Mouse (Mus musculus) heart, adult 2 months (tissue): ENCODE measurements at regions not wholly inside any gene's neighbourhood (a gene's known extent, or its start where the extent isn't known, plus 50 kb on each side); places are given as distances from the start of the nearest gene placed in this dataset.

ENCODE experiments used
- DNase-seq, 2 experiments: peaks; one replicate each; pipeline ENCODE4 v3.0.0; 2021
- H3K27ac ChIP-seq: fragments of 200-600 bp; 2 replicates; pipeline ENCODE4 v1.8.1; 2022
- H3K27me3 ChIP-seq: fragments of 200-500 bp; 2 replicates; pipeline ENCODE4 v1.6.1; 2012; ENCODE audit warnings: mild to moderate bottlenecking, low read length, inconsistent platforms, mixed read lengths; ENCODE audit not compliant: control insufficient read depth, insufficient read depth
- H3K36me3 ChIP-seq: fragments of 200-500 bp; 2 replicates; pipeline ENCODE4 v1.6.1; 2012; ENCODE audit warnings: low read length, inconsistent platforms; ENCODE audit not compliant: control insufficient read depth, insufficient read depth
- H3K4me1 ChIP-seq: fragments of 200-500 bp; 2 replicates; pipeline ENCODE4 v1.6.1; 2011; ENCODE audit warnings: low read length; ENCODE audit not compliant: control insufficient read depth, insufficient read depth
- H3K4me3 ChIP-seq: fragments of 200-600 bp; 2 replicates; pipeline ENCODE4 v1.8.1; 2022
- H3K79me2 ChIP-seq: fragments of 200-500 bp; replicated peaks from 2 replicates; pipeline ENCODE4 v1.6.1; 2012; ENCODE audit warnings: mild to moderate bottlenecking, inconsistent platforms, low read length, moderate library complexity, mixed read lengths; ENCODE audit not compliant: control insufficient read depth, insufficient read depth
- H3K9ac ChIP-seq: fragments of 200-500 bp; 2 replicates; pipeline ENCODE4 v1.6.1; 2012; ENCODE audit warnings: low read depth, mild to moderate bottlenecking, control low read depth, inconsistent platforms, low read length, mixed read lengths
- CTCF ChIP-seq: fragments of 200-600 bp; IDR thresholded peaks from 2 replicates; pipeline ENCODE4 v1.8.1; 2022; ENCODE audit warnings: antibody characterized with exemption, mild to moderate bottlenecking, moderate library complexity
- EP300 ChIP-seq: fragments of 200-500 bp; IDR thresholded peaks from 2 replicates; pipeline ENCODE4 v1.6.1; 2011; ENCODE audit warnings: low read depth, low read length, control low read depth; ENCODE audit not compliant: insufficient read depth
- POLR2A ChIP-seq: fragments of 200-500 bp; IDR thresholded peaks from 2 replicates; pipeline ENCODE4 v1.6.1; 2011; ENCODE audit warnings: mild to moderate bottlenecking, low read depth, low read length, control low read depth; ENCODE audit not compliant: insufficient read depth
- WGBS: fragments of 180-500 bp; shearing (Covaris S2); methylation state at CpG from one replicate; pipeline ENCODE4 v1.1.7; 2018; 5-methylcytosine and 5-hydroxymethylcytosine counted together
- intact Hi-C: fragments of 180-260 bp; cut with DNase I; formaldehyde crosslinking; loops from one replicate; pipeline ENCODE4 v1.15.1; 2025

- TF ChIP-seq CTCF: no peak
- no peak for TF ChIP-seq POLR2A
- TF ChIP-seq EP300: no peak
- intact Hi-C loops: no loop called here
- Histone ChIP-seq H3K9ac (no peak overlapping the region), H3K79me2 (no peaks in the 10 kb centered on the region), H3K27ac (no peak overlapping the region), H3K36me3 (no peaks in the 10 kb centered on the region), H3K27me3 (no peaks in the 10 kb centered on the region), H3K4me3 (no peak overlapping the region), H3K4me1 (no peaks in the 10 kb centered on the region)
- WGBS: 81% methylated on average over 8 of the region's 8 CpGs
- no peak for DNase-seq
Measured at GRCm38 (mm10) chr1:190285049-190285448, 114.5 kb upstream of the Prox1 start.

GRCm38 (mm10) chr1:190284138-190284537 lies 113.6 kb upstream of the Prox1 start:
- DNase-seq: no peak
- no peak for TF ChIP-seq CTCF
- no peak for TF ChIP-seq EP300
- no peak for TF ChIP-seq POLR2A
- intact Hi-C loops: no loop called here
- no peaks in the 10 kb centered on the region for H3K79me2 ChIP-seq
- H3K27me3 ChIP-seq: no peaks in the 10 kb centered on the region
- no peak overlapping the region for H3K9ac ChIP-seq
- no peak overlapping the region for H3K27ac ChIP-seq
- H3K4me1 ChIP-seq: no peaks in the 10 kb centered on the region
- no peak overlapping the region for H3K4me3 ChIP-seq
- 71% methylated on average over 9 of the region's 9 CpGs for WGBS
- no peaks in the 10 kb centered on the region for H3K36me3 ChIP-seq

- Histone ChIP-seq H3K36me3 (no peaks in the 10 kb centered on the region), H3K27me3 (no peaks in the 10 kb centered on the region), H3K9ac (no peak overlapping the region), H3K4me3 (no peak overlapping the region), H3K4me1 (no peaks in the 10 kb centered on the region), H3K27ac (no peak overlapping the region), H3K79me2 (no peaks in the 10 kb centered on the region)
- DNase-seq: no peak
- 89% methylated on average over 18 of the region's 18 CpGs for WGBS
- TF ChIP-seq EP300 (no peak), CTCF (no peak), POLR2A (no peak)
- intact Hi-C loops: no loop called here
Measured at GRCm38 (mm10) chr1:190280081-190280858, 109.8 kb upstream of the Prox1 start.

- TF ChIP-seq POLR2A (no peak), CTCF (no peak), EP300 (no peak)
- H3K4me1 ChIP-seq: no peaks in the 10 kb centered on the region
- H3K79me2 ChIP-seq: 0 out of 2 replicates have a peak, but pooled peaks cover 1% of the 10 kb centered on the region
- intact Hi-C loops: no loop called here
- DNase-seq: no peak
- H3K9ac ChIP-seq: no peak overlapping the region
- H3K27me3 ChIP-seq: no peaks in the 10 kb centered on the region
- no peaks in the 10 kb centered on the region for H3K36me3 ChIP-seq
- H3K4me3 ChIP-seq: no peak overlapping the region
- no peak overlapping the region for H3K27ac ChIP-seq
- WGBS: 68% methylated on average over 6 of the region's 6 CpGs
Measured at GRCm38 (mm10) chr1:190274911-190275310, 104.4 kb upstream of the Prox1 start.

DNA sequence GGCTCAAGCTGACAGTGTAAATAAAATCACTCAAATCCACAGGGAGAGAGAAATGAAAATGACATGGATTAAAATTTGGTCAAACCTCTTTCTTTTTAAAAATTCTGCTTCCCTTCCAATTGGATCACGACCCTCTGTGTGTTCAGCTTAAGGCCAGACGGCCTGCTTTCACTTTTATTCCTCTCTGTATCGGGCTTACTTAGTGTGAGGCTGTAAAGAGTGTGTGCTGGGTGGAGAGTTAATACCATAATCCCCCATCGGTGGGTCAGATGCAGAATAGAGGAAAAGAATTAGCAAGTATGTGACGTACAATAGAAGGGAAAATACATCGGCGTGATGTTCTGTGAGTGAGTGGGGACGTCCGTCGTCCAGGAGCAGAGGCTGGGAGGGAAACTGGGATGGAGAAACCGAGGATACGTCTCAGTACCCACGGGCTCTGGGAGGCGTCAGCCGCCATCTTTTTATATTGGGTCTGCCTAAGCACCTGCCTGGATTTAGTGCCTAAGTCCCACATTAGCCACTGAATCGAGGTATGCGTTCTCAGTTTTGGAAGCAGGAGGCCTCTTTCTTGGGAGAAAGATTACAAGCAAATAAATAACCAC lies 100.4 kb upstream of the Prox1 start:
- 86% methylated on average over 17 of the region's 17 CpGs for WGBS
- no peak for TF ChIP-seq EP300
- no peak for TF ChIP-seq POLR2A
- no peak for TF ChIP-seq CTCF
- Histone ChIP-seq H3K36me3 (no peaks in the 10 kb centered on the region), H3K9ac (no peak overlapping the region), H3K4me3 (no peak overlapping the region), H3K79me2 (0 out of 2 replicates have a peak, but pooled peaks cover 1% of the 10 kb centered on the region), H3K27ac (no peak overlapping the region), H3K4me1 (no peaks in the 10 kb centered on the region), H3K27me3 (no peaks in the 10 kb centered on the region)
- intact Hi-C loops: no loop called here
- no peak for DNase-seq

DNA sequence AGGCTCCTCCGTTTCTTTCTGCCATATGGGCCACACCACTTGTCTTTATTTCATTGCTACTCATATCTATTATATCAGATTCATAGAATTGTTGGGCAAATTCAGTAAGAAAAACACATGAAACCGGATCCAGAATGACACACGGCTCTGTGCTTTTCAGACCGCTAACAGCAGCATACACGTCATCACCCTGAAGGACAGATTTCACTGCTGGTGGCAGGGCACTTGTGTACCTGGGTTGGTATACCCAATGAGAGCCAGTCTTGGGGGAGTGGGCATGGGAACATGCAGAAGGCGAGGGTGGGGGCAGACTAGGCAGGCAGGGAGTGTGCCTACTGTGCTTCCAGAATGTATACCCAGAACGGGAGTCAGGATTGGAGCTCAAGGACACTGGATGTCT lies 98.7 kb upstream of the Prox1 start:
- no peaks in the 10 kb centered on the region for H3K4me1 ChIP-seq
- intact Hi-C loops: no loop called here
- H3K36me3 ChIP-seq: no peaks in the 10 kb centered on the region
- no peak overlapping the region for H3K27ac ChIP-seq
- TF ChIP-seq EP300 (no peak), POLR2A (no peak), CTCF (no peak)
- no peak overlapping the region for H3K9ac ChIP-seq
- H3K4me3 ChIP-seq: no peak overlapping the region
- 0 out of 2 replicates have a peak, but pooled peaks cover under 1% of the 10 kb centered on the region for H3K79me2 ChIP-seq
- DNase-seq: no peak
- 84% methylated on average over 7 of the region's 7 CpGs for WGBS
- H3K27me3 ChIP-seq: no peaks in the 10 kb centered on the region
